Mouse (Mus musculus) CH12.LX (cell line): Measurements from ENCODE around the gene Klrc1. TPM values are rescaled to one million over a fixed set of nuclear protein-coding genes. Genes with fewer than 3 reads are reported as not detected.

Experiments
- DNase-seq: peaks from one replicate; pipeline ENCODE4 v3.0.0-alpha.2; 2013; ENCODE audit errors: extremely low read depth
- H3K27ac ChIP-seq: 2 replicates; pipeline ENCODE4 v1.5.1; 2012; ENCODE audit warnings: low read depth, mild to moderate bottlenecking, control low read depth, moderate library complexity; ENCODE audit not compliant: insufficient read depth
- H3K27me3 ChIP-seq: replicated peaks from 2 replicates; pipeline ENCODE3; 2012; ENCODE audit warnings: inconsistent platforms
- H3K36me3 ChIP-seq, 2 experiments: replicated peaks in 1 of 2; 2 replicates each; pipeline versions ENCODE3 to v1.6.1; 2012; ENCODE audit warnings: inconsistent platforms in 1 of 2, low read length in 1 of 2, mild to moderate bottlenecking in 1 of 2, mixed read lengths in 1 of 2, moderate library complexity in 1 of 2; ENCODE audit not compliant: control insufficient read depth in 1 of 2, insufficient read depth in 1 of 2
- H3K4me1 ChIP-seq, 2 experiments: 2 replicates each; pipeline ENCODE4 v1.6.1; 2012; ENCODE audit warnings: inconsistent platforms in 1 of 2, moderate library complexity in 1 of 2; ENCODE audit not compliant: insufficient read depth in 2 of 2, control insufficient read depth in 1 of 2
- H3K4me2 ChIP-seq: 2 replicates; pipeline ENCODE4 v1.6.1; 2012; ENCODE audit warnings: low read depth, mild to moderate bottlenecking, control low read depth; ENCODE audit not compliant: poor library complexity, insufficient read depth, severe bottlenecking
- H3K4me3 ChIP-seq, 3 experiments: fragments of 150-350 bp in 1 of 3; sonication (generic) in 1 of 3; replicated peaks in 1 of 3; 2 replicates each; pipeline versions ENCODE3 to v1.5.1; 2011 to 2012; ENCODE audit warnings: low read depth in 2 of 3, low read length in 2 of 3, mild to moderate bottlenecking in 2 of 3, moderate library complexity in 2 of 3, control low read depth in 1 of 3, improper control_type of control experiment in 1 of 3, inconsistent platforms in 1 of 3, mixed read lengths in 1 of 3; ENCODE audit not compliant: poor library complexity in 1 of 3
- H3K79me2 ChIP-seq: replicated peaks from 2 replicates; pipeline ENCODE4 v1.6.1; 2012; ENCODE audit warnings: mild to moderate bottlenecking, moderate library complexity; ENCODE audit not compliant: control insufficient read depth, poor library complexity, insufficient read depth, severe bottlenecking; ENCODE audit errors: extremely low read depth
- H3K9ac ChIP-seq: 2 replicates; pipeline ENCODE4 v1.6.1; 2012; ENCODE audit warnings: low read depth, mild to moderate bottlenecking, control low read depth, moderate library complexity; ENCODE audit not compliant: insufficient read depth
- H3K9me3 ChIP-seq: replicated peaks from 2 replicates; pipeline ENCODE3; 2012; ENCODE audit warnings: low read length, inconsistent platforms, mixed read lengths
- CHD1 ChIP-seq: IDR thresholded peaks from 2 replicates; pipeline ENCODE4 v1.6.1; 2012; ENCODE audit warnings: low read depth, low read length, improper control_type of control experiment, inconsistent platforms
- E2F4 ChIP-seq: IDR thresholded peaks from 2 replicates; pipeline ENCODE4 v1.6.1; 2011; ENCODE audit warnings: low read depth, low read length, improper control_type of control experiment; ENCODE audit not compliant: insufficient replicate concordance
- ELF1 ChIP-seq: IDR thresholded peaks from 2 replicates; pipeline ENCODE4 v1.6.1; 2014; ENCODE audit warnings: low read depth, mild to moderate bottlenecking, inconsistent platforms, low read length, improper control_type of control experiment
- ETS1 ChIP-seq: conservative IDR thresholded peaks from 2 replicates; pipeline ENCODE4 v1.6.1; 2012; ENCODE audit warnings: low read depth, mild to moderate bottlenecking, inconsistent platforms, low read length, improper control_type of control experiment, moderate library complexity
- GABPA ChIP-seq: IDR thresholded peaks from 2 replicates; pipeline ENCODE4 v1.6.1; 2012; ENCODE audit warnings: low read depth, low read length, improper control_type of control experiment, inconsistent platforms; ENCODE audit not compliant: insufficient replicate concordance
- IRF4 ChIP-seq: IDR thresholded peaks from 2 replicates; pipeline ENCODE4 v1.6.1; 2014; ENCODE audit warnings: low read depth, mild to moderate bottlenecking, inconsistent platforms, low read length, improper control_type of control experiment
- JUND ChIP-seq: conservative IDR thresholded peaks from 2 replicates; pipeline ENCODE4 v1.6.1; 2011; ENCODE audit warnings: low read depth, low read length, improper control_type of control experiment
- KAT2A ChIP-seq: IDR thresholded peaks from 2 replicates; pipeline ENCODE4 v1.6.1; 2012; ENCODE audit warnings: low read length, improper control_type of control experiment, inconsistent platforms; ENCODE audit not compliant: insufficient replicate concordance
- MAFK ChIP-seq: IDR thresholded peaks from 2 replicates; pipeline ENCODE4 v1.6.1; 2011; ENCODE audit warnings: low read length, improper control_type of control experiment; ENCODE audit not compliant: insufficient replicate concordance
- MAZ ChIP-seq: IDR thresholded peaks from 2 replicates; pipeline ENCODE4 v1.6.1; 2012; ENCODE audit warnings: low read depth, mild to moderate bottlenecking, inconsistent platforms, low read length, improper control_type of control experiment, moderate library complexity
- MEF2A ChIP-seq: IDR thresholded peaks from 2 replicates; pipeline ENCODE4 v1.6.1; 2014; ENCODE audit warnings: low read depth, mild to moderate bottlenecking, inconsistent platforms, low read length, improper control_type of control experiment, borderline replicate concordance
- MXI1 ChIP-seq: IDR thresholded peaks from 2 replicates; pipeline ENCODE4 v1.6.1; 2011; ENCODE audit warnings: mild to moderate bottlenecking, low read depth, low read length, improper control_type of control experiment
- MYC ChIP-seq: IDR thresholded peaks from 2 replicates; pipeline ENCODE4 v1.6.1; 2011; ENCODE audit warnings: low read depth, mild to moderate bottlenecking, improper control_type of control experiment, low read length
- NELFE ChIP-seq: IDR thresholded peaks from 2 replicates; pipeline ENCODE4 v1.6.1; 2011; ENCODE audit warnings: low read depth, low read length, improper control_type of control experiment
- PAX5 ChIP-seq: IDR thresholded peaks from 2 replicates; pipeline ENCODE4 v1.6.1; 2012; ENCODE audit warnings: low read length, inconsistent platforms, mixed read lengths
- POLR2A ChIP-seq: IDR thresholded peaks from 2 replicates; pipeline ENCODE4 v1.6.1; 2011; ENCODE audit warnings: low read depth, mild to moderate bottlenecking, improper control_type of control experiment, low read length
- POLR2AphosphoS2 ChIP-seq: IDR thresholded peaks from 2 replicates; pipeline ENCODE4 v1.6.1; 2011; ENCODE audit warnings: low read depth, low read length, improper control_type of control experiment
- RAD21 ChIP-seq: IDR thresholded peaks from 2 replicates; pipeline ENCODE4 v1.6.1; 2011; ENCODE audit warnings: low read depth, mild to moderate bottlenecking, low read length, improper control_type of control experiment, moderate library complexity
- RCOR1 ChIP-seq: conservative IDR thresholded peaks from 2 replicates; pipeline ENCODE4 v1.6.1; 2012; ENCODE audit warnings: low read depth, mild to moderate bottlenecking, inconsistent platforms, low read length, improper control_type of control experiment
- TBP ChIP-seq: conservative IDR thresholded peaks from 2 replicates; pipeline ENCODE4 v1.6.1; 2011; ENCODE audit warnings: low read depth, low read length, improper control_type of control experiment
- TCF12 ChIP-seq: IDR thresholded peaks from 2 replicates; pipeline ENCODE4 v1.6.1; 2014; ENCODE audit warnings: low read depth, mild to moderate bottlenecking, inconsistent platforms, low read length, improper control_type of control experiment
- USF1 ChIP-seq: IDR thresholded peaks from 2 replicates; pipeline ENCODE4 v1.6.1; 2014; ENCODE audit warnings: low read depth, mild to moderate bottlenecking, inconsistent platforms, low read length, improper control_type of control experiment
- USF2 ChIP-seq: conservative IDR thresholded peaks from 2 replicates; pipeline ENCODE4 v1.6.1; 2011; ENCODE audit warnings: low read depth, low read length, improper control_type of control experiment
- ZC3H11A ChIP-seq: IDR thresholded peaks from 2 replicates; pipeline ENCODE4 v1.6.1; 2012; ENCODE audit warnings: low read depth, mild to moderate bottlenecking, inconsistent platforms, low read length, improper control_type of control experiment
- ZMIZ1 ChIP-seq: IDR thresholded peaks from 2 replicates; pipeline ENCODE4 v1.6.1; 2012; ENCODE audit warnings: low read depth, mild to moderate bottlenecking, inconsistent platforms, low read length, improper control_type of control experiment
- dilution Hi-C: fragments of 300-500 bp; cut with MboI; formaldehyde crosslinking; loops from 2 replicates; pipeline ENCODE4 v1.14.3; 2020; ENCODE audit warnings: low sequenced_read_pairs; ENCODE audit not compliant: extremely low pct_unique_long_range_greater_than_20kb, extremely low pct_ligation_motif_present
- in situ Hi-C: fragments of 300-500 bp; cut with MboI; formaldehyde crosslinking; loops from 3 replicates; pipeline ENCODE4 v1.14.3; 2019; ENCODE audit warnings: low sequenced_read_pairs, low pct_ligation_motif_present, low pct_unique_long_range_greater_than_20kb, mixed read lengths
- polyA plus RNA-seq: library from polyadenylated mRNA; unstranded; fragments of >175 nt; gene quantifications from 2 replicates; pipeline ENCODE4 v1.2.1, GENCODE M21; 2012; ENCODE audit warnings: low read depth; ENCODE audit not compliant: insufficient read length
- total RNA-seq, 2 experiments: library from RNA; depleted of rRNA; stranded (reverse); fragments of 300-350 nt in 1 of 2; fragments of >200 nt in 1 of 2; gene quantifications; 2 replicates each; pipeline ENCODE4 v1.2.3; 2012 to 2014

Gene Klrc1
- total RNA-seq (2012; rRNA removed) (not detected in 2 replicates), total RNA-seq (2014; rRNA removed) (not detected in 2 replicates), polyA plus RNA-seq (not detected in 2 replicates)

DNA sequence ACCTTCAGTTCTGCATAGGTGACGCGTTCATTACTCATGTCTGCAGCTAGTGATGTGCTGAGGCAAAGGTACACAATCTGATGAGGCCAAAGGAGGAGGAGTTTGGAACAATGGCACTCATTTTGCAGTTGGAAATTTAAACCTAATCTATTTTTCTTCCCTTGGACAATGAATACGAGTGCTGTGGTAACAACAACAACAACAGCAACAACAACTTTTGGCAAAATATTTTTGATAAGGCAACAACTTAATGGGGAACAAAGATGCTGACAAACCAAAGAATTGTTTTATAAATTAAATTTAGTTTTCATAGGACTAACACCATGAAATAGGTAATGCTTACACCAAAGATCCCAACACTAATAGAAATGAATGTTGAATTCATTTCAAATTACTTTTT lies at the start of gene Klrc1:
Gene Klrc1 (minus strand): TSS at position 101 of the 400 bp plus-strand sequence.
- Histone ChIP-seq H3K9ac (no peak within 1 kb of the TSS), H3K4me3 (no peak within 1 kb of the TSS), H3K79me2 (no peaks in the 10 kb centered on the region), H3K9me3 (no peaks in the 10 kb centered on the region), H3K27me3 (no peaks in the 10 kb centered on the region), H3K36me3 (no peaks in the 10 kb centered on the region), H3K4me1 (no peaks in the 10 kb centered on the region), H3K4me2 (no peak within 1 kb of the TSS), H3K27ac (no peak within 1 kb of the TSS)
- in situ Hi-C loops = no loop called here
- dilution Hi-C loops = no loop called here
- TF ChIP-seq MEF2A = no peak
- TF ChIP-seq USF1 = no peak
- no peak for TF ChIP-seq ELF1
- no peak for TF ChIP-seq RAD21
- TF ChIP-seq TCF12 = no peak
- TF ChIP-seq MYC = no peak
- TF ChIP-seq PAX5 = no peak
- TF ChIP-seq RCOR1 = no peak
- no peak for TF ChIP-seq JUND
- TF ChIP-seq ETS1 = no peak
- no peak for TF ChIP-seq TBP
- TF ChIP-seq POLR2A = no peak
- no peak for TF ChIP-seq MAZ
- no peak for TF ChIP-seq GABPA
- TF ChIP-seq KAT2A = no peak
- TF ChIP-seq POLR2AphosphoS2 = no peak
- TF ChIP-seq MXI1 = no peak
- TF ChIP-seq NELFE = no peak
- no peak for TF ChIP-seq IRF4
- no peak for TF ChIP-seq CHD1
- no peak for DNase-seq

DNA sequence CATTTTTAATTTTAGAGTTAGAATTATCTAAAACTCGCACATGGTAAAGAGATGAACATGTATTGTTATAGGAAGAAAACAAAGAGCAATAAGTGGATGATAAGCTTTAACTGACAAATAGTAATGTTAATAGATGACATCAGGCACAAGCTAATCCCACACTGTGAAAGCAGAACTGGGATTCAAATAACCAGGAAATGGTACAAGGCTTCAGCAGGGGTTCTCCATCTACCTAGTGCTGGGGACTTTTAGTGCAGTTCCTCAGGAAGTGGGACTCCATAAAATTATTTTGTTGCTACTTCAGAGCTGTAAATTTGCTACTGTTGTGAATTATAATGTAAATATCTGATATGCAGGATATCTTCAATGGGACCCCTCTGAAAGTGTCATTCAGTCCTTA lies 48.5 kb upstream of the Klrc1 start:
- Histone ChIP-seq H3K4me2 (no peak overlapping the region), H3K79me2 (no peaks in the 10 kb centered on the region), H3K4me1 (no peaks in the 10 kb centered on the region), H3K9ac (no peak overlapping the region), H3K27me3 (no peaks in the 10 kb centered on the region), H3K9me3 (no peaks in the 10 kb centered on the region), H3K27ac (no peak overlapping the region), H3K36me3 (no peaks in the 10 kb centered on the region), H3K4me3 (no peak overlapping the region)
- no peak for DNase-seq
- TF ChIP-seq USF2 (no peak), ZC3H11A (no peak), ETS1 (no peak), ELF1 (no peak), E2F4 (no peak), TCF12 (no peak), PAX5 (no peak), ZMIZ1 (no peak), MYC (no peak), MAFK (no peak)
- in situ Hi-C loops (no loop called here), dilution Hi-C loops (no loop called here)
